Mouse (Mus musculus) bone marrow, adult 2 months (tissue): ENCODE measurements around the gene St8sia1.

Source experiments
- CTCF ChIP-seq: fragments of 200-500 bp; IDR thresholded peaks from 2 replicates; pipeline ENCODE4 v1.5.1; 2011; ENCODE audit warnings: low read length, control low read depth; ENCODE audit not compliant: control insufficient read depth, insufficient read depth
- POLR2A ChIP-seq: fragments of 200-500 bp; IDR thresholded peaks from 2 replicates; pipeline ENCODE4 v1.6.1; 2011; ENCODE audit warnings: low read depth, mild to moderate bottlenecking, control low read depth, low read length, borderline replicate concordance; ENCODE audit not compliant: control insufficient read depth

DNA sequence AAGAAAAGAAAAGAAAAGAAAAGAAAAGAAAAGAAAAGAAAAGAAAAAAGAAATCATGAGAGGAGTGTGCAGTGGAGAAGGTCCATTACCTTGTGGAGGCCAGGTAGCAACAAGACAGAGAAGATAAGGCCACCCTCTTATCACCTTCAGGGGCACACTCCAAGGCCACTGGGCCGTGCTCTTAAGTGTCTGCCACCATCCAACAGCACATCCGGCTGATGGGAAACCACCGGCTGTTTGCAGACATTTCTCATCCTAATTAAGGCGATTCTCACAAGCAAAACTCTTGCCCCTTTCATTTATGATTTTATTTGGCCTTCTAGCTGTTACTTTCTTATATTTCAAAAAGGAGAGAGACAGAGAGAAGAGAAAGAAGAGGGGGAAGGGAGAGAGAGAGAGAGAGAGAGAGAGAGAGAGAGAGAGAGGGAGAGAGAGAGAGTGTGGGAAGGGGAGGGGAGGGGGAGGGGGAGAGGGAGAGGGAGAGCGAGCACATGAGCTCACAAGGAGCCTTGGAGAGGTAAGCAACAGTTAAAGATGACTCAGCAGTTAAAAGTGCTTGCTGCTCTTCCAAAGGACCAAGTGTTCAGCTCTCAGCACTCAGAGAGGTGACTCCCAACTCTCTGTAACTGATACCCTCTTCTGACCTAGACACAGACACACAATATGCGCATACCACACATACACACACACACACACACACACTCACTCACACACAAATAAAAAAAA is 154.7 kb downstream of the St8sia1 start:
- TF ChIP-seq POLR2A (no peak), CTCF (no peak)
